Mouse (Mus musculus): ENCODE data around the gene Fuz. TPM values are rescaled to one million over a fixed set of nuclear protein-coding genes. Genes with fewer than 3 reads are reported as not detected.

The Fuz gene
- polyA plus RNA-seq, 1 experiment from 2014 or later: 26.4 TPM

- WGBS: under 1% methylated on average over 32 of the region's 32 CpGs
- Histone ChIP-seq H3K27me3 (ENCODE audit: control insufficient read depth, insufficient read depth, low read length) (no peaks in the 10 kb centered on the region), H3K36me3 (ENCODE audit: control insufficient read depth, insufficient read depth, low read length) (peaks cover 22% of the 10 kb centered on the region), H3K4me3 (ENCODE audit: low read depth, low read length) (peak within 1 kb of the TSS; percentile 72), H3K9me3 (ENCODE audit: control insufficient read depth, low read depth, low read length) (no peaks in the 10 kb centered on the region), H3K9ac (replicated peaks; ENCODE audit: low read depth, low read length) (peak within 1 kb of the TSS; percentile 64), H3K4me1 (ENCODE audit: control insufficient read depth, insufficient read depth, low read length) (peaks cover 40% of the 10 kb centered on the region), H3K4me2 (replicated peaks; ENCODE audit: low read depth, low read length) (peak within 1 kb of the TSS; percentile 96), H3K27ac (ENCODE audit: low read length) (peak within 1 kb of the TSS; percentile 93)
- ATAC-seq (ENCODE audit: insufficient number of reproducible peaks, insufficient read depth, low FRiP score, low read depth): peak; percentile 24
Measured at GRCm38 (mm10) chr7:44857042-44857552, 38.8 kb upstream of the Fuz start, which contains the start of gene Pnkp. TSS of gene Pnkp (plus strand) at chr7:44857139.

- H3K9ac ChIP-seq (replicated peaks; ENCODE audit: low read depth, low read length): peak overlapping the region; percentile 64
- H3K4me1 ChIP-seq (ENCODE audit: control insufficient read depth, insufficient read depth, low read length): peaks cover 40% of the 10 kb centered on the region
- peak overlapping the region; percentile 96 for H3K4me2 ChIP-seq (replicated peaks; ENCODE audit: low read depth, low read length)
- H3K36me3 ChIP-seq (ENCODE audit: control insufficient read depth, insufficient read depth, low read length): peaks cover 25% of the 10 kb centered on the region
- no peak overlapping the region for H3K27ac ChIP-seq (ENCODE audit: low read length)
- peak overlapping the region; percentile 72 for H3K4me3 ChIP-seq (ENCODE audit: low read depth, low read length)
- H3K9me3 ChIP-seq (ENCODE audit: control insufficient read depth, low read depth, low read length): no peaks in the 10 kb centered on the region
- 32% methylated on average over 8 of the region's 8 CpGs for WGBS
- ATAC-seq (ENCODE audit: insufficient number of reproducible peaks, insufficient read depth, low FRiP score, low read depth): no peak
- no peaks in the 10 kb centered on the region for H3K27me3 ChIP-seq (ENCODE audit: control insufficient read depth, insufficient read depth, low read length)
Measured at GRCm38 (mm10) chr7:44857905-44858304, 38.0 kb upstream of the Fuz start.

- Histone ChIP-seq H3K27me3 (ENCODE audit: control insufficient read depth, insufficient read depth, low read length) (no peaks in the 10 kb centered on the region), H3K4me2 (replicated peaks; ENCODE audit: low read depth, low read length) (no peak overlapping the region), H3K4me3 (ENCODE audit: low read depth, low read length) (no peak overlapping the region), H3K36me3 (ENCODE audit: control insufficient read depth, insufficient read depth, low read length) (peaks cover 40% of the 10 kb centered on the region), H3K4me1 (ENCODE audit: control insufficient read depth, insufficient read depth, low read length) (peaks cover 24% of the 10 kb centered on the region; the same call in 1 of the 2 replicates), H3K9ac (replicated peaks; ENCODE audit: low read depth, low read length) (no peak overlapping the region), H3K9me3 (ENCODE audit: control insufficient read depth, low read depth, low read length) (no peaks in the 10 kb centered on the region), H3K27ac (ENCODE audit: low read length) (no peak overlapping the region)
- WGBS: 93% methylated on average over 11 of the region's 11 CpGs
- ATAC-seq (ENCODE audit: insufficient number of reproducible peaks, insufficient read depth, low FRiP score, low read depth): no peak
Measured at GRCm38 (mm10) chr7:44859896-44860295, 36.0 kb upstream of the Fuz start.

GRCm38 (mm10) chr7:44860576-44861428 lies 35.1 kb upstream of the Fuz start:
- Histone ChIP-seq H3K27me3 (ENCODE audit: control insufficient read depth, insufficient read depth, low read length) (no peaks in the 10 kb centered on the region), H3K9me3 (ENCODE audit: control insufficient read depth, low read depth, low read length) (no peaks in the 10 kb centered on the region), H3K9ac (replicated peaks; ENCODE audit: low read depth, low read length) (no peak overlapping the region), H3K4me2 (replicated peaks; ENCODE audit: low read depth, low read length) (no peak overlapping the region), H3K4me1 (ENCODE audit: control insufficient read depth, insufficient read depth, low read length) (peaks cover 25% of the 10 kb centered on the region), H3K36me3 (ENCODE audit: control insufficient read depth, insufficient read depth, low read length) (peaks cover 46% of the 10 kb centered on the region), H3K27ac (ENCODE audit: low read length) (peak overlapping the region; percentile 21; the same call in 1 of the 2 replicates), H3K4me3 (ENCODE audit: low read depth, low read length) (no peak overlapping the region)
- 50% methylated on average over 22 of the region's 22 CpGs for WGBS
- ATAC-seq (ENCODE audit: insufficient number of reproducible peaks, insufficient read depth, low FRiP score, low read depth): peak; percentile 51

GRCm38 (mm10) chr7:44861429-44861816 lies 34.5 kb upstream of the Fuz start:
- H3K36me3 ChIP-seq (ENCODE audit: control insufficient read depth, insufficient read depth, low read length): peaks cover 52% of the 10 kb centered on the region
- H3K27me3 ChIP-seq (ENCODE audit: control insufficient read depth, insufficient read depth, low read length): no peaks in the 10 kb centered on the region
- no peak overlapping the region for H3K9ac ChIP-seq (replicated peaks; ENCODE audit: low read depth, low read length)
- WGBS: 82% methylated on average over 14 of the region's 14 CpGs
- peaks cover 29% of the 10 kb centered on the region for H3K4me1 ChIP-seq (ENCODE audit: control insufficient read depth, insufficient read depth, low read length)
- no peak overlapping the region for H3K4me2 ChIP-seq (replicated peaks; ENCODE audit: low read depth, low read length)
- no peak overlapping the region for H3K27ac ChIP-seq (ENCODE audit: low read length)
- H3K9me3 ChIP-seq (ENCODE audit: control insufficient read depth, low read depth, low read length): no peaks in the 10 kb centered on the region
- H3K4me3 ChIP-seq (ENCODE audit: low read depth, low read length): no peak overlapping the region
- ATAC-seq (ENCODE audit: insufficient number of reproducible peaks, insufficient read depth, low FRiP score, low read depth): no peak

GRCm38 (mm10) chr7:44862434-44862833 lies 33.4 kb upstream of the Fuz start:
- WGBS: 88% methylated on average over 8 of the region's 8 CpGs
- H3K9me3 ChIP-seq (ENCODE audit: control insufficient read depth, low read depth, low read length): no peaks in the 10 kb centered on the region
- no peak overlapping the region for H3K27ac ChIP-seq (ENCODE audit: low read length)

GRCm38 (mm10) chr7:44863210-44863609 lies 32.7 kb upstream of the Fuz start:
- Histone ChIP-seq H3K27me3 (ENCODE audit: control insufficient read depth, insufficient read depth, low read length) (no peaks in the 10 kb centered on the region), H3K9me3 (ENCODE audit: control insufficient read depth, low read depth, low read length) (no peaks in the 10 kb centered on the region), H3K4me1 (ENCODE audit: control insufficient read depth, insufficient read depth, low read length) (peaks cover 38% of the 10 kb centered on the region), H3K4me3 (ENCODE audit: low read depth, low read length) (no peak overlapping the region), H3K27ac (ENCODE audit: low read length) (no peak overlapping the region), H3K9ac (replicated peaks; ENCODE audit: low read depth, low read length) (no peak overlapping the region), H3K4me2 (replicated peaks; ENCODE audit: low read depth, low read length) (no peak overlapping the region), H3K36me3 (ENCODE audit: control insufficient read depth, insufficient read depth, low read length) (peaks cover 54% of the 10 kb centered on the region)
- no peak for ATAC-seq (ENCODE audit: insufficient number of reproducible peaks, insufficient read depth, low FRiP score, low read depth)
- 85% methylated on average over 13 of the region's 14 CpGs for WGBS

More at GRCm38 (mm10) chr7:44862434-44862833, 33.4 kb upstream of the Fuz start:
- Histone ChIP-seq H3K4me2 (replicated peaks; ENCODE audit: low read depth, low read length) (no peak overlapping the region), H3K9ac (replicated peaks; ENCODE audit: low read depth, low read length) (no peak overlapping the region), H3K4me1 (ENCODE audit: control insufficient read depth, insufficient read depth, low read length) (peaks cover 37% of the 10 kb centered on the region), H3K4me3 (ENCODE audit: low read depth, low read length) (no peak overlapping the region), H3K27me3 (ENCODE audit: control insufficient read depth, insufficient read depth, low read length) (no peaks in the 10 kb centered on the region), H3K36me3 (ENCODE audit: control insufficient read depth, insufficient read depth, low read length) (peaks cover 54% of the 10 kb centered on the region)
- no peak for ATAC-seq (ENCODE audit: insufficient number of reproducible peaks, insufficient read depth, low FRiP score, low read depth)

- Histone ChIP-seq H3K9ac (replicated peaks; ENCODE audit: low read depth, low read length) (no peak overlapping the region), H3K4me2 (replicated peaks; ENCODE audit: low read depth, low read length) (no peak overlapping the region), H3K4me1 (ENCODE audit: control insufficient read depth, insufficient read depth, low read length) (peaks cover 39% of the 10 kb centered on the region), H3K27ac (ENCODE audit: low read length) (no peak overlapping the region), H3K36me3 (ENCODE audit: control insufficient read depth, insufficient read depth, low read length) (peaks cover 54% of the 10 kb centered on the region), H3K9me3 (ENCODE audit: control insufficient read depth, low read depth, low read length) (no peaks in the 10 kb centered on the region), H3K4me3 (ENCODE audit: low read depth, low read length) (no peak overlapping the region), H3K27me3 (ENCODE audit: control insufficient read depth, insufficient read depth, low read length) (no peaks in the 10 kb centered on the region)
- 81% methylated on average over 11 of the region's 11 CpGs for WGBS
- no peak for ATAC-seq (ENCODE audit: insufficient number of reproducible peaks, insufficient read depth, low FRiP score, low read depth)
Measured at GRCm38 (mm10) chr7:44863982-44864494, 31.8 kb upstream of the Fuz start.

Data from stomach, embryonic 14.5 days (tissue).